Mouse (Mus musculus) neural tube, embryonic 11.5 days (tissue): ENCODE data around the gene Tfrc. TPM values are rescaled to one million over a fixed set of nuclear protein-coding genes. Genes with fewer than 3 reads are reported as not detected.

Experiments
- ATAC-seq: fragments of 200-750 bp; cut with Nextera tagmentation; 2 replicates; pipeline ENCODE4 v1.8.0; 2017; ENCODE audit warnings: moderate number of reproducible peaks, mild to moderate bottlenecking, moderate TSS enrichment, moderate library complexity; ENCODE audit not compliant: insufficient read depth, low FRiP score, low TSS enrichment
- DNase-seq: peaks from one replicate; pipeline ENCODE4 v3.0.0-alpha.2; 2015; ENCODE audit warnings: low spot score
- H3K27ac ChIP-seq: fragments of 300-500 bp; sonication (generic); 2 replicates; pipeline ENCODE4 v1.5.1; 2014; ENCODE audit warnings: low read depth, mild to moderate bottlenecking, low read length
- H3K27me3 ChIP-seq: fragments of 300-500 bp; sonication (generic); 2 replicates; pipeline ENCODE4 v1.6.1; 2014; ENCODE audit warnings: mild to moderate bottlenecking, low read length, mixed read lengths; ENCODE audit not compliant: control insufficient read depth, insufficient read depth
- H3K36me3 ChIP-seq: fragments of 300-500 bp; sonication (generic); 2 replicates; pipeline ENCODE4 v1.6.1; 2014; ENCODE audit warnings: mild to moderate bottlenecking, low read length, moderate library complexity, mixed read lengths; ENCODE audit not compliant: control insufficient read depth, insufficient read depth
- H3K4me1 ChIP-seq: fragments of 300-500 bp; sonication (generic); 2 replicates; pipeline ENCODE4 v1.6.1; 2014; ENCODE audit warnings: low read length, mixed read lengths; ENCODE audit not compliant: control insufficient read depth, insufficient read depth
- H3K4me2 ChIP-seq: fragments of 300-500 bp; sonication (generic); 2 replicates; pipeline ENCODE4 v1.6.1; 2014; ENCODE audit warnings: low read depth, mild to moderate bottlenecking, moderate library complexity
- H3K4me3 ChIP-seq: fragments of 300-500 bp; sonication (generic); 2 replicates; pipeline ENCODE4 v1.5.1; 2014; ENCODE audit warnings: low read depth, low read length
- H3K9ac ChIP-seq: fragments of 300-500 bp; sonication (generic); 2 replicates; pipeline ENCODE4 v1.6.1; 2014; ENCODE audit warnings: mild to moderate bottlenecking, low read length
- H3K9me3 ChIP-seq: fragments of 300-500 bp; sonication (generic); 2 replicates; pipeline ENCODE4 v1.6.1; 2016; ENCODE audit warnings: low read length; ENCODE audit not compliant: control insufficient read depth
- WGBS: fragments of 180-500 bp; shearing (Covaris S2); extraction: QIAGEN DNeasy Blood & Tissue Kit; methylation state at CpG from one replicate; pipeline ENCODE4 v1.1.7; 2014; 5-methylcytosine and 5-hydroxymethylcytosine counted together
- polyA plus RNA-seq: library from polyadenylated mRNA; unstranded; fragments of >200 nt; fragmentation: Nextera tagmentation; extraction: Ambion mirVana; gene quantifications from 2 replicates; pipeline ENCODE4 v1.2.1, GENCODE M21; 2014

Gene Tfrc
- polyA plus RNA-seq, 1 experiment from 2014 or later, result 67.9 TPM

- no peak overlapping the region for H3K4me2 ChIP-seq
- no peaks in the 10 kb centered on the region for H3K9me3 ChIP-seq
- H3K4me3 ChIP-seq, result no peak overlapping the region
- H3K27me3 ChIP-seq, result no peaks in the 10 kb centered on the region
- no peak overlapping the region for H3K27ac ChIP-seq
- ATAC-seq (no peak), DNase-seq (no peak)
- no peaks in the 10 kb centered on the region for H3K4me1 ChIP-seq
- H3K9ac ChIP-seq, result no peak overlapping the region
- no peaks in the 10 kb centered on the region for H3K36me3 ChIP-seq
- WGBS, result 80% methylated on average over 8 of the region's 8 CpGs
Observed at GRCm38 (mm10) chr16:32591521-32591920, 17.2 kb upstream of the Tfrc start.

GRCm38 (mm10) chr16:32593283-32593805 lies 15.4 kb upstream of the Tfrc start:
- no peak overlapping the region for H3K4me3 ChIP-seq
- DNase-seq (no peak), ATAC-seq (no peak)
- H3K4me1 ChIP-seq, result no peaks in the 10 kb centered on the region
- H3K9ac ChIP-seq, result no peak overlapping the region
- H3K4me2 ChIP-seq, result no peak overlapping the region
- H3K9me3 ChIP-seq, result no peaks in the 10 kb centered on the region
- no peak overlapping the region for H3K27ac ChIP-seq
- 93% methylated on average over 5 of the region's 5 CpGs for WGBS
- no peaks in the 10 kb centered on the region for H3K27me3 ChIP-seq
- no peaks in the 10 kb centered on the region for H3K36me3 ChIP-seq

GRCm38 (mm10) chr16:32593916-32594315 lies 14.8 kb upstream of the Tfrc start:
- ATAC-seq (no peak), DNase-seq (no peak)
- Histone ChIP-seq H3K36me3 (no peaks in the 10 kb centered on the region), H3K9ac (no peak overlapping the region), H3K27me3 (no peaks in the 10 kb centered on the region), H3K4me2 (no peak overlapping the region), H3K9me3 (no peaks in the 10 kb centered on the region), H3K27ac (no peak overlapping the region), H3K4me3 (no peak overlapping the region), H3K4me1 (no peaks in the 10 kb centered on the region)
- WGBS, result 87% methylated on average over 5 of the region's 5 CpGs

- ATAC-seq (no peak), DNase-seq (no peak)
- no peak overlapping the region for H3K4me2 ChIP-seq
- H3K27me3 ChIP-seq, result no peaks in the 10 kb centered on the region
- no peaks in the 10 kb centered on the region for H3K36me3 ChIP-seq
- H3K9me3 ChIP-seq, result no peaks in the 10 kb centered on the region
- H3K4me3 ChIP-seq, result no peak overlapping the region
- H3K27ac ChIP-seq, result no peak overlapping the region
- no peaks in the 10 kb centered on the region for H3K4me1 ChIP-seq
- 63% methylated on average over 5 of the region's 5 CpGs for WGBS
- H3K9ac ChIP-seq, result no peak overlapping the region
Observed at GRCm38 (mm10) chr16:32594701-32595100, 14.0 kb upstream of the Tfrc start.

GRCm38 (mm10) chr16:32595142-32595855 lies 13.4 kb upstream of the Tfrc start:
- 86% methylated on average over 10 of the region's 10 CpGs for WGBS
- H3K27me3 ChIP-seq, result no peaks in the 10 kb centered on the region
- ATAC-seq (no peak), DNase-seq (no peak)
- no peaks in the 10 kb centered on the region for H3K36me3 ChIP-seq
- no peak overlapping the region for H3K27ac ChIP-seq
- no peak overlapping the region for H3K9ac ChIP-seq
- H3K4me3 ChIP-seq, result no peak overlapping the region
- no peaks in the 10 kb centered on the region for H3K4me1 ChIP-seq
- H3K9me3 ChIP-seq, result no peaks in the 10 kb centered on the region
- no peak overlapping the region for H3K4me2 ChIP-seq

- Histone ChIP-seq H3K9ac (no peak overlapping the region), H3K9me3 (no peaks in the 10 kb centered on the region), H3K27ac (no peak overlapping the region), H3K4me2 (no peak overlapping the region), H3K4me3 (no peak overlapping the region), H3K27me3 (no peaks in the 10 kb centered on the region), H3K4me1 (no peaks in the 10 kb centered on the region), H3K36me3 (no peaks in the 10 kb centered on the region)
- DNase-seq (no peak), ATAC-seq (no peak)
- 30% methylated on average over 4 of the region's 4 CpGs for WGBS
Observed at GRCm38 (mm10) chr16:32597909-32598381, 10.8 kb upstream of the Tfrc start.

- no peak for DNase-seq
- no peak for ATAC-seq
- Histone ChIP-seq H3K9me3 (no peaks in the 10 kb centered on the region), H3K4me2 (no peak overlapping the region), H3K4me1 (no peaks in the 10 kb centered on the region), H3K27ac (no peak overlapping the region), H3K4me3 (no peak overlapping the region), H3K36me3 (no peaks in the 10 kb centered on the region), H3K9ac (no peak overlapping the region), H3K27me3 (no peaks in the 10 kb centered on the region)
- 92% methylated on average over 1 of the region's 1 CpGs for WGBS
Observed at GRCm38 (mm10) chr16:32599151-32599550, 9.6 kb upstream of the Tfrc start.

- no peaks in the 10 kb centered on the region for H3K4me1 ChIP-seq
- DNase-seq, result no peak
- no peaks in the 10 kb centered on the region for H3K27me3 ChIP-seq
- no peaks in the 10 kb centered on the region for H3K36me3 ChIP-seq
- H3K27ac ChIP-seq, result no peak overlapping the region
- H3K4me3 ChIP-seq, result no peak overlapping the region
- ATAC-seq, result no peak
- no peak overlapping the region for H3K4me2 ChIP-seq
- 82% methylated on average over 3 of the region's 3 CpGs for WGBS
- H3K9ac ChIP-seq, result no peak overlapping the region
- no peaks in the 10 kb centered on the region for H3K9me3 ChIP-seq
Observed at GRCm38 (mm10) chr16:32602193-32602685, 6.5 kb upstream of the Tfrc start.
